Mouse (Mus musculus) gastrocnemius, postnatal 36 days (tissue): ENCODE results near the gene Gm7358. TPM values are rescaled to one million over a fixed set of nuclear protein-coding genes. Genes with fewer than 3 reads are reported as not detected.
"Not testable (repeated sequence)": the region's sequence is repeated elsewhere in the genome, so short reads cannot be mapped to it uniquely, and the experiment has no call there.

Experiments used
- DNase-seq, 2 experiments: peaks; one replicate each; pipeline ENCODE4 v3.0.0; 2022
- intact Hi-C: fragments of 180-260 bp; cut with DNase I; formaldehyde crosslinking; loops from one replicate; pipeline ENCODE4 v1.15.1; 2025
- long read RNA-seq, 2 experiments: library from polyadenylated mRNA; stranded (forward); transcript quantifications; one replicate each; pipeline ENCODE4 v2.0.0; 2021
- total RNA-seq, 2 experiments: library from RNA; stranded (reverse); gene quantifications; 2 replicates each; pipeline ENCODE4 v1.2.3; 2021

The Gm7358 gene
- total RNA-seq: not detected
- long read RNA-seq, experiment 1: 0 reads
- long read RNA-seq, experiment 2: 0 reads

DNA sequence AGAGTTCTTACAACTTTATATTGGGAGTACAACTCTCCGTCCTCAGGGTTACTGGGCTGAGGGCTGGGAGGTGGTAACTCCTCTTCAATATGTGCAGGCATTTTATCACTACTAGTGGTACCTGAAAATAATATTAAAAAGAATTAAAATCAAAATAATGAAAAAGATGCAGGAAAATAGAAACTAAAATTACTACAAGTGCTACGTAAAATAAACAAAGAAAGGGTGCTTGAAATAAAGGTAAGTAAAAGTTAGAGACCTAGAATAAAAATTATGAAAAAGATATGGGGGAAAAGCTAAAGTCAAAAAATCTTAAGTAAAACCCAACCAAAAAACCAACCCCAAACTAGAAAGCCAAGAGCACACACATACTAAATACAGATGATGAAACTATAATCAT, at the start of gene Gm7358:
Gene Gm7358 (minus strand): TSS at position 101 of the 400 bp plus-strand sequence.
- not testable (repeated sequence) for DNase-seq

DNA sequence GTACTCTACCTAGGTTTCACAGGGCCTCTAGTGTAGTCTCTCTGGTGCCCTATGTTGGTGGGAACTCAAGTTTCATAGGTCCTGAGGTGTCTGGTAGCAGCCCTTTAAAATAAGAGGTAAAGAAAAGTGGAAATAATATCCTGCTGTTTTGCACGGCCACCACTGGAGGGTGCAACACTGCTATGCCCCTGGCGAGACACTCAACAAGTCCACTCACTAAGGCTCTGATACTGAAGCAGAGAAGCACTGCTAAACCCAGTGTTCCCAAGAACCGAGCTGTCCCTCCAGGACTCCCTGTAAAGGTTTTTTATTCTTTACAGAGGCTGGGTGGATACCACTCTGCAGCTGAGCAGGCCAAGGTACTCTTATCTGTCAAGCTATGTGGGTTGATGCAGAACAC, 43.7 kb upstream of the Gm7358 start:
- intact Hi-C loops, DNase-seq: not testable (repeated sequence)

More for the DNA sequence above, at the start of gene Gm7358:
- intact Hi-C loops: not testable (repeated sequence)

DNA sequence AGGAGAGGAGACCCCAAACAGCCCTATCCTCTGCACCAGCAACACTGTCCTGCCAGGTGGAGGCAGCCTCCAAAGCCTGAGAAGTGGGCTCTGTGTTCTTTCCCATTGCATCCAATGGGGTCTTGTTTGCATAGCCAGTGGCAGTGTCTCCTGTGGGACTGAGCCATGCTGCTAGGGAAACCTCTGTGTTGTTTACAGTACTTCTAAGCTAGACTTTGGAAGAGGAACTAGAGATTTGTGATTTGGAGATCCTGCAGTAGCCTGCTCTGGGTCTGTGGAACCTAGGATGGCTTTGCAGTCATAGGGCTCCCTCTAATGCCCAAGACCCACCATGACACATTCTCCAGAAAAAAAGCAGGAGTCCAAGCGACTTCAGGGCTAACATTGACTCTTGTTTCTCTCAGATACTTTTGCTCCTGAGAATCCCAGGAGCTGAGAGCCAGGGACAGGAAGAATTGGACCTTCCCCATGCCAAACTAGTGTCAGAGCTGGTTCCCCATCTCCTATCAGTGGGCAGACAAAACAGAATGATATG, 42.2 kb upstream of the Gm7358 start:
- intact Hi-C loops, DNase-seq: not testable (repeated sequence)

DNA sequence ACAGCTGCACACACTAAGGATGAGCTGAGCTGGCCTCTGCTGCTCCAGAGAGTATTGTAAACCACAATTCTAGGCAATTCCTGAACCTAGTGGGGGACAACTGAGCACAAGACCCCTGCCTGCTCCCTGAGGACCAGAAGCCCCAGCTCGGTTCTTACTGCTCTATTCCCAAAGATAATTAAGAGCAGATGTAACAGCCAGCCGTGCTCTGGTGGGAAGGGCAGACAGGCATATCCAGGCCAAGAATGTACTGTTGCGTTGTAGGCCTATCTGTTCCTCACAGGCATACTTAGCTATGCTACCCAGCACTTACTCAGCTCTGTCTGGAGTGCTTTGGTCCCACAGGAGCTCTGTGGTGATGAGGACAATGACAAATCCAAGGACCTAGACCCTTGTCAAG, 40.6 kb upstream of the Gm7358 start:
- intact Hi-C loops, DNase-seq: not testable (repeated sequence)

DNA sequence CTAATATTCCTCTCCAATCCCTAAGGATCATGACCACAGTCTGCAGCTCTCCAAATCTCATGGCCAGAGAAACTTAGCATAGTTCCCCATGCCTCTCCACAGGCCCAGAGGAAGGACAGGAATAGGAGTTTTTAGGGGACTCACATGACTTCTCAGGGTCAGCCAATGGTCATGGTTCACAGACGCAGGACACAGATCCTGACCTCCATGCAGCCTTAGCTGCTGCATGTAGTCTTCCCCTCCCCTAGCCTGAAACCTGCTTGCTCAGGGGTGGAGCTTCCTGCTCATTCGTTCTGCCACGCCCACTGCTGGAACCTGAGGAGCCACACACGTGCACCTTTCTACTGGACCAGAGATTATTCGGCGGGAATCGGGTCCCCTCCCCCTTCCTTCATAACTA, 34.8 kb upstream of the Gm7358 start:
- intact Hi-C loops, DNase-seq: not testable (repeated sequence)

DNA sequence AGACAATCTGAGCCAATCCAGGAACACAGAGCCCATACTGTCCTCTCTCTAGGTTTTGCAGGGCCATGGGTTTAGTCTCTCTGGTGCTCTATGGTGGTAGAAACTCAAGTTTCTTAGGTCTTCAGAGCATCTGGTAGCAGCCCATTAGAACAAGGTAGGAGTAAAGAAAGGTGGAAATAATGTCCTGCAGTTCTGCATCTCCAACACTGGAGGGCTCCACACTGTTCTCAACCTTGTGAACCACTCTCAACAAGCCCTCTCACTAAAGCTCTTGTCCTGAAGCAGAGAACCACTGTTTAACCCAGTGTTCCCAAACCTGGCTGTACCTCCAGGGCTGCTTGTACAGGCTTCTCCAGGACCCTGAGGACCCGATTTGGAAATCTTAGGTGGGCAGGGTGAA, 27.3 kb upstream of the Gm7358 start:
- DNase-seq, intact Hi-C loops: not testable (repeated sequence)

DNA sequence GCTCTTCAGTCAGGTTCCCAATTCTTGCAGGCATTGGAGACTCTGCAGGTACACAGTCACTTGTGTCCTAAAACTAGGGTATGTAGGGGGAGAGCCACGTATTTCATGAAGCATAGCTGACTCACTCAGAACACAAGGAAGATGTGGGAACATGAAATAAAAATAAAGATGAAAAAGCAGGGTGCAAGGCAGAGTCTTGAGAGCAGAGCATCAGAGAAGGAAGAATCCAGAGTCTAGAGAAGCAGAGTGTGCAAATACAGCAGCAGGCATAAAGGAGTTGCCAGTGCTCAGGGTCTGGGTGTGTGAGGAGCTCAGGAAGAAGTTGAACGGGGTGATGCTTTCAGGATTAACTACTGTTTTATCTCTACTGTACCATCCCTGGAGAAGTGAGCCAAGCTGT, 17.5 kb downstream of the Gm7358 start:
- DNase-seq, intact Hi-C loops: not testable (repeated sequence)

DNA sequence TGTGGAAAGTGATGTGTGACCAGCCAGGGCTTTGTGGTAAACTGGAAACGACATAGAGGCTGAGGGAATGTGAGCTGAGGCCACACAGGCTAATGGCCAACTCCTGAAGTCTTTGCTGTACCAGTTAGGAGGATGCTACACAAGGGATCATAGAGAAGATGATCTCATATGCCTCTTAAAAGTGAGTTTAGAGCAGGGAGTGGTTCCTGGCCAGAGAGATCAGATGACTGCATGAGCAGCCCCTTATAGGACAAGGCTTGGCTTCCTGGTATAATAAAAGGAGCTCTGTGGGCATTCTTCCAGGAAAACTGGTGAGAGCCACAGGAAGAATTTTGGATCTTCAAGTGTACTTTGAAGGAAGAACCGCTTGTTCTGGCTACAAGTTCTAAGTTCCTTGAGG, 22.3 kb downstream of the Gm7358 start:
- intact Hi-C loops, DNase-seq: not testable (repeated sequence)

DNA sequence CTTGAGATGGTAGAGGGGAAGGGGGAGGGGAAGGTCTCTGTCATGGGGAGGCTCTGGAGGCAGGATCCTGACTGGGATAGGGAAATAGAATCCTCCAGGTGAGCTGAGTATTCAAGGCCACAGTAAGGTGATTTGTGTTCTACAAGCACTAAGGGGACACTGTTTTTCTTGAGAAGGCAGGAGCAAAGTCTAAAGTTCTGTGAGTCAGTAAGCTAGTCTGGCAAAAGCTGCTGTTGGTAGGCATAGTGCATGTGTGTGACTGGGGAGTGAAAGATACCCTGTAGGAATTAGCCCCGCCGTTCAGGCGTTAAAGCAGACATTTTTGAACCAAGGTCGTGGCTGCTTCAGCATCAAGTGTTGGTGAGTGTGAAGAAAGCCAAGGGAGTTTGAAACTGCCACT, 23.2 kb downstream of the Gm7358 start:
- DNase-seq, intact Hi-C loops: not testable (repeated sequence)

Other genes starting within 250 kb of the Gm7358 start
- gene Gm7168, start 111.2 kb downstream of the Gm7358 start, total RNA-seq: not detected
- not detected for gene Gm7356, start 55.8 kb downstream of the Gm7358 start, total RNA-seq
- 1 to 10 TPM; 2.0 to 2.7 TPM for gene Dact2, start 144.8 kb upstream of the Gm7358 start, total RNA-seq
- 10 to 100 TPM; 64.4 to 76.9 TPM for gene Smoc2, start 220.0 kb upstream of the Gm7358 start, total RNA-seq